Mouse (Mus musculus) liver, embryonic 13.5 days (tissue): ENCODE data around the gene Adcyap1r1. TPM values are rescaled to one million over a fixed set of nuclear protein-coding genes. Genes with fewer than 3 reads are reported as not detected.

Experiments
- ATAC-seq: fragments of 200-750 bp; cut with Nextera tagmentation; 2 replicates; pipeline ENCODE4 v1.8.0; 2017; ENCODE audit warnings: low read depth, mild to moderate bottlenecking, moderate number of reproducible peaks, moderate library complexity
- DNase-seq: peaks from one replicate; pipeline ENCODE4 v3.0.0; 2022
- H3K27ac ChIP-seq: fragments of 300-500 bp; sonication (generic); 2 replicates; pipeline ENCODE4 v1.5.1; 2015; ENCODE audit warnings: moderate library complexity, mild to moderate bottlenecking, inconsistent platforms
- H3K27me3 ChIP-seq: fragments of 300-500 bp; sonication (generic); 2 replicates; pipeline ENCODE4 v1.6.1; 2015; ENCODE audit warnings: mild to moderate bottlenecking, inconsistent platforms
- H3K36me3 ChIP-seq: fragments of 300-500 bp; sonication (generic); 2 replicates; pipeline ENCODE4 v1.6.1; 2015; ENCODE audit warnings: mild to moderate bottlenecking, inconsistent platforms
- H3K4me1 ChIP-seq: fragments of 300-500 bp; sonication (generic); replicated peaks from 2 replicates; pipeline ENCODE4 v1.6.1; 2015; ENCODE audit warnings: inconsistent platforms
- H3K4me2 ChIP-seq: fragments of 300-500 bp; sonication (generic); 2 replicates; pipeline ENCODE4 v1.6.1; 2015; ENCODE audit warnings: inconsistent platforms, mild to moderate bottlenecking, moderate library complexity
- H3K4me3 ChIP-seq: fragments of 300-500 bp; sonication (generic); replicated peaks from 2 replicates; pipeline ENCODE4 v1.5.1; 2015; ENCODE audit warnings: mild to moderate bottlenecking, inconsistent platforms
- H3K9ac ChIP-seq: fragments of 300-500 bp; sonication (generic); 2 replicates; pipeline ENCODE4 v1.6.1; 2015; ENCODE audit warnings: mild to moderate bottlenecking, inconsistent platforms
- H3K9me3 ChIP-seq: fragments of 300-500 bp; sonication (generic); replicated peaks from 2 replicates; pipeline ENCODE4 v1.6.1; 2016; ENCODE audit warnings: inconsistent platforms
- WGBS: fragments of 180-500 bp; shearing (Covaris S2); methylation state at CpG from one replicate; pipeline ENCODE4 v1.1.7; 2015; ENCODE audit not compliant: insufficient replicate concordance; 5-methylcytosine and 5-hydroxymethylcytosine counted together
- polyA plus RNA-seq: library from polyadenylated mRNA; unstranded; fragments of >200 nt; fragmentation: Nextera tagmentation; extraction: Ambion mirVana; gene quantifications from 2 replicates; pipeline ENCODE4 v1.2.1, GENCODE M21; 2015

Gene Adcyap1r1
- polyA plus RNA-seq, 1 experiment from 2014 or later, result 0.15 TPM

GRCm38 (mm10) chr6:55420869-55421361, 30.9 kb upstream of the Adcyap1r1 start:
- no peaks in the 10 kb centered on the region for H3K4me1 ChIP-seq
- H3K9ac ChIP-seq, result no peak overlapping the region
- no peak overlapping the region for H3K4me2 ChIP-seq
- no peak overlapping the region for H3K27ac ChIP-seq
- ATAC-seq (no peak), DNase-seq (no peak)
- no peaks in the 10 kb centered on the region for H3K27me3 ChIP-seq
- no peaks in the 10 kb centered on the region for H3K36me3 ChIP-seq
- H3K9me3 ChIP-seq, result no peaks in the 10 kb centered on the region
- WGBS, result 32% methylated on average over 1 of the region's 1 CpGs
- H3K4me3 ChIP-seq, result no peak overlapping the region

GRCm38 (mm10) chr6:55432121-55432520, 19.7 kb upstream of the Adcyap1r1 start:
- DNase-seq (no peak), ATAC-seq (no peak)
- Histone ChIP-seq H3K4me3 (no peak overlapping the region), H3K27me3 (no peaks in the 10 kb centered on the region), H3K9me3 (no peaks in the 10 kb centered on the region), H3K36me3 (no peaks in the 10 kb centered on the region), H3K27ac (no peak overlapping the region), H3K9ac (no peak overlapping the region), H3K4me1 (no peaks in the 10 kb centered on the region), H3K4me2 (no peak overlapping the region)

GRCm38 (mm10) chr6:55434360-55434759, 17.4 kb upstream of the Adcyap1r1 start:
- Histone ChIP-seq H3K4me2 (no peak overlapping the region), H3K27me3 (no peaks in the 10 kb centered on the region), H3K9ac (no peak overlapping the region), H3K4me3 (no peak overlapping the region), H3K4me1 (no peaks in the 10 kb centered on the region), H3K27ac (no peak overlapping the region), H3K36me3 (no peaks in the 10 kb centered on the region), H3K9me3 (no peaks in the 10 kb centered on the region)
- DNase-seq (no peak), ATAC-seq (no peak)
- 47% methylated on average over 3 of the region's 3 CpGs for WGBS

- no peaks in the 10 kb centered on the region for H3K27me3 ChIP-seq
- WGBS, result 55% methylated on average over 8 of the region's 8 CpGs
- no peak overlapping the region for H3K9ac ChIP-seq
- no peak for DNase-seq
- no peaks in the 10 kb centered on the region for H3K9me3 ChIP-seq
- H3K36me3 ChIP-seq, result no peaks in the 10 kb centered on the region
- no peak overlapping the region for H3K27ac ChIP-seq
- ATAC-seq, result no peak
- no peak overlapping the region for H3K4me2 ChIP-seq
- no peak overlapping the region for H3K4me3 ChIP-seq
- no peaks in the 10 kb centered on the region for H3K4me1 ChIP-seq
These were observed 16.3 kb upstream of the Adcyap1r1 start for GRCm38 (mm10) chr6:55435266-55436159.

- DNase-seq, result no peak
- Histone ChIP-seq H3K4me3 (no peak overlapping the region), H3K36me3 (no peaks in the 10 kb centered on the region), H3K27me3 (no peaks in the 10 kb centered on the region), H3K27ac (no peak overlapping the region), H3K4me1 (no peaks in the 10 kb centered on the region), H3K9me3 (no peaks in the 10 kb centered on the region), H3K4me2 (no peak overlapping the region), H3K9ac (no peak overlapping the region)
- 8% methylated on average over 3 of the region's 3 CpGs for WGBS
- ATAC-seq, result no peak
These were observed 13.9 kb upstream of the Adcyap1r1 start for GRCm38 (mm10) chr6:55437919-55438318.

- Histone ChIP-seq H3K27ac (no peak overlapping the region), H3K27me3 (no peaks in the 10 kb centered on the region), H3K4me3 (no peak overlapping the region), H3K36me3 (no peaks in the 10 kb centered on the region), H3K9ac (no peak overlapping the region), H3K4me2 (no peak overlapping the region), H3K9me3 (no peaks in the 10 kb centered on the region), H3K4me1 (no peaks in the 10 kb centered on the region)
- no peak for DNase-seq
- WGBS, result 32% methylated on average over 2 of the region's 2 CpGs
- ATAC-seq, result no peak
These were observed 12.9 kb upstream of the Adcyap1r1 start for GRCm38 (mm10) chr6:55438837-55439236.

- Histone ChIP-seq H3K27ac (no peak overlapping the region), H3K4me3 (no peak overlapping the region), H3K27me3 (peaks cover 10% of the 10 kb centered on the region; the same call in 1 of the 2 replicates), H3K9ac (no peak overlapping the region), H3K9me3 (no peaks in the 10 kb centered on the region), H3K36me3 (no peaks in the 10 kb centered on the region), H3K4me2 (no peak overlapping the region), H3K4me1 (no peaks in the 10 kb centered on the region)
- ATAC-seq (no peak), DNase-seq (no peak)
- WGBS, result 28% methylated on average over 2 of the region's 2 CpGs
These were observed 7.7 kb upstream of the Adcyap1r1 start for GRCm38 (mm10) chr6:55443927-55444688.

GRCm38 (mm10) chr6:55444721-55445120, 7.1 kb upstream of the Adcyap1r1 start:
- WGBS, result 38% methylated on average over 4 of the region's 4 CpGs
- Histone ChIP-seq H3K36me3 (no peaks in the 10 kb centered on the region), H3K4me1 (no peaks in the 10 kb centered on the region), H3K4me3 (no peak overlapping the region), H3K4me2 (no peak overlapping the region), H3K27me3 (peaks cover 15% of the 10 kb centered on the region; the same call in 1 of the 2 replicates), H3K9ac (no peak overlapping the region), H3K27ac (no peak overlapping the region), H3K9me3 (no peaks in the 10 kb centered on the region)
- DNase-seq (no peak), ATAC-seq (no peak)

- ATAC-seq (no peak), DNase-seq (no peak)
- H3K27ac ChIP-seq, result no peak overlapping the region
- H3K9me3 ChIP-seq, result no peaks in the 10 kb centered on the region
- no peak overlapping the region for H3K4me3 ChIP-seq
- no peaks in the 10 kb centered on the region for H3K4me1 ChIP-seq
- no peak overlapping the region for H3K9ac ChIP-seq
- peaks cover 50% of the 10 kb centered on the region for H3K27me3 ChIP-seq
- H3K36me3 ChIP-seq, result no peaks in the 10 kb centered on the region
- 61% methylated on average over 9 of the region's 9 CpGs for WGBS
- no peak overlapping the region for H3K4me2 ChIP-seq
These were observed 3.6 kb upstream of the Adcyap1r1 start for GRCm38 (mm10) chr6:55448199-55448598.

- Histone ChIP-seq H3K36me3 (no peaks in the 10 kb centered on the region), H3K9ac (no peak overlapping the region), H3K27me3 (peaks cover 59% of the 10 kb centered on the region), H3K4me3 (no peak overlapping the region), H3K27ac (no peak overlapping the region), H3K4me2 (no peak overlapping the region), H3K9me3 (no peaks in the 10 kb centered on the region), H3K4me1 (no peaks in the 10 kb centered on the region)
- 52% methylated on average over 8 of the region's 8 CpGs for WGBS
- no peak for DNase-seq
- ATAC-seq, result no peak
These were observed 2.7 kb upstream of the Adcyap1r1 start for GRCm38 (mm10) chr6:55448976-55449678.

- WGBS, result 5% methylated on average over 24 of the region's 24 CpGs
- no peaks in the 10 kb centered on the region for H3K36me3 ChIP-seq
- H3K9me3 ChIP-seq, result no peaks in the 10 kb centered on the region
- H3K27me3 ChIP-seq, result peaks cover 65% of the 10 kb centered on the region
- no peaks in the 10 kb centered on the region for H3K4me1 ChIP-seq
- H3K4me2 ChIP-seq, result peak overlapping the region; percentile 41
- DNase-seq (no peak), ATAC-seq (no peak)
- H3K4me3 ChIP-seq, result peak overlapping the region; percentile 28; the same call in 1 of the 2 replicates
- H3K27ac ChIP-seq, result no peak overlapping the region
- H3K9ac ChIP-seq, result no peak overlapping the region
These were observed 603 bp downstream of the Adcyap1r1 start for GRCm38 (mm10) chr6:55452381-55452780.
